Mouse (Mus musculus) heart, postnatal 0 days (tissue): Measurements from ENCODE around the gene Arhgef25.

Experiments
- CTCF ChIP-seq: IDR thresholded peaks from 2 replicates; pipeline ENCODE4 v1.5.1; 2016; ENCODE audit warnings: antibody characterized with exemption, control low read depth, low read depth
- EP300 ChIP-seq: IDR thresholded peaks from 2 replicates; pipeline ENCODE4 v1.6.1; 2016; ENCODE audit warnings: antibody characterized with exemption, low read depth

DNA sequence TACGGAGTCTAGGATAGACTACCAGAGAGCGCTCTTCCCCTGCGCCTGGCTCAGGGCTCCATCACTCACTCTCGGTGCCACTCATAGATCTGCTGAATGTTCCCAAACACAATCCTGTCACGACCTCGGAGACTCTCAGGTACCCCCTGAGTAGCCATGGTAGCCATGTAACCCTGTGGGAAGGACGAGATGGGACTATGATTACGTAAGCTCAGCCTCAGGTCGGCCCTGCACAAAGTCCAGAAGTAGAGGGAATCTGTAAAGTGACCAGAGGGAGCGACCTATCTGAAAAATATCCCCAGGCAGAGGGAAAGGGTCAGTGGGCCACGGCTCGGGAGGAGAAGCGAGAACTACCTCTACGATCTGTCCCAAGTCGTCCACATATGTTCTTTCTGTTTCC, 4.4 kb downstream of the Arhgef25 start:
- TF ChIP-seq EP300 = no peak
- no peak for TF ChIP-seq CTCF
